Mouse (Mus musculus): ENCODE results near the gene Lce6a. TPM values are rescaled to one million over a fixed set of nuclear protein-coding genes. Genes with fewer than 3 reads are reported as not detected.

Lce6a gene
- polyA plus RNA-seq, 1 experiment, result 0.89 TPM

DNA sequence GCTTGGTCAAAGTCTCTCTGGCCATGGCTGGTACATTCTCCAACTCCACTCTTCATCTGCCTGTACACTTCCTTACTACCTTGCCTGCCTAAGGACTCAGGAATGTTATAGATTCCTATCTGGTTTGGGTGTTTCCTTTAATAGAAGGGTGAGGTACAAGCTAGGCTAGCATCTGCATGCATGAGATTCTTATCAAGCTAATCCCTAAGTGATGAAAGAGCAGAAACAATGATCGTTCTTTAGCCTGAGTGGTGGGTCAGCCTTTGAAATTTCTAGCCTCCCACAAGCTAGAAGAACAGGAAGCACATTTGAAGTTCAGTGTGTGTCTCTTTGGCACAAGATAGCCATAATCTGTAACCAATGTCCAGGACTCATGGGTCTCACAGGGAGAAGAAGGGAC, 11.7 kb downstream of the Lce6a start:
- H3K36me3 ChIP-seq (ENCODE audit: control insufficient read depth, insufficient read depth, low read length), result no peaks in the 10 kb centered on the region
- H3K4me1 ChIP-seq (ENCODE audit: control insufficient read depth, insufficient read depth, low read length), result no peaks in the 10 kb centered on the region
- H3K4me3 ChIP-seq (ENCODE audit: control insufficient read depth, low read depth, low read length), result no peak overlapping the region
- no peaks in the 10 kb centered on the region for H3K27me3 ChIP-seq (ENCODE audit: control insufficient read depth, insufficient read depth, low read length)
- TF ChIP-seq POLR2A (IDR thresholded peaks at IDR 0.05; ENCODE audit: control insufficient read depth, low read depth, low read length) (no peak), CTCF (IDR thresholded peaks at IDR 0.05; ENCODE audit: control insufficient read depth, insufficient read depth, insufficient replicate concordance, low read depth, low read length) (no peak)
- no peak overlapping the region for H3K27ac ChIP-seq (ENCODE audit: control insufficient read depth, insufficient read depth, low read depth, low read length)

DNA sequence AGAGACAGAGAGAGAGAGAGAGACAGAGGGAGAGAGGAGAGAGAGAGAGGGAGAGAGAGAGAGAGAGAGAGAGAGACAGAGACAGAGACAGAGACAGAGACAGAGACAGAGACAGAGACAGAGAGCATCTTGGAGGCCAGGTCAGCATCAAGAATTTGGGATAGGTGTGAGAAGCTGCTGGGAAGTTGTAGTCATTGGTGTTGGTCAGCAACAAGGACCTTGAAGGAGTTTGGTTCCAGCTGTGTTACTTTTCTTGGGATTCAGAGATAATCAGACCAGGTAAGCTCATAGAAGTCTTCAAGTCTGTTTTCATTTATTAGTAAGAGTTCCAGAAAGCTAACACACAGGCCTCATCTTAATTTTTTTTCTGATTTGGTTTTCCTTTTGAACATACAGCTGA, 14.1 kb downstream of the Lce6a start, which contains the start of gene 2210017I01Rik:
TSS of gene 2210017I01Rik (minus strand) at position 101 of the 400 bp plus-strand sequence.
- no peaks in the 10 kb centered on the region for H3K27me3 ChIP-seq (ENCODE audit: control insufficient read depth, insufficient read depth, low read length)
- TF ChIP-seq POLR2A (IDR thresholded peaks at IDR 0.05; ENCODE audit: control insufficient read depth, low read depth, low read length) (no peak), CTCF (IDR thresholded peaks at IDR 0.05; ENCODE audit: control insufficient read depth, insufficient read depth, insufficient replicate concordance, low read depth, low read length) (no peak)
- H3K27ac ChIP-seq (ENCODE audit: control insufficient read depth, insufficient read depth, low read depth, low read length), result no peak within 1 kb of the TSS
- H3K4me1 ChIP-seq (ENCODE audit: control insufficient read depth, insufficient read depth, low read length), result no peaks in the 10 kb centered on the region
- H3K4me3 ChIP-seq (ENCODE audit: control insufficient read depth, low read depth, low read length), result no peak within 1 kb of the TSS
- H3K36me3 ChIP-seq (ENCODE audit: control insufficient read depth, insufficient read depth, low read length), result no peaks in the 10 kb centered on the region

DNA sequence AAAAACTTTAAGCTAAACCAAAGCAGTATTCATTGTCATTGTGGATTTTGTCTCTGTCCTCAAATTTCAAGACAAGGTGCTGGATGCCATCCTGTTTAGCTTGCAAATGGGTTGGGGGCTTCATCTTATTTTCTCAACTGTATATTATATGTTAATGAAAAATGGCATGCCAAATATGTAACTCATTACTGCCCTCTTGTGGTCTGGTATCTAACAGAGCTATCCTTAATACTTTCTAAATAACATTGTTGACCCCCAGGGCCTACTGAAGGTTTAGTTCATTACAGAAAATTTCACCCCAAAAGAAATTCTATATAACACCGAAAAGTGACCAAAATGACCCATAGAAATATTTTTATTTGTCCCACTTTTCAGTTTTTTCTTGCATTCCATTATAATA, 19.3 kb downstream of the Lce6a start:
- H3K27ac ChIP-seq (ENCODE audit: control insufficient read depth, insufficient read depth, low read depth, low read length), result no peak overlapping the region
- no peaks in the 10 kb centered on the region for H3K27me3 ChIP-seq (ENCODE audit: control insufficient read depth, insufficient read depth, low read length)
- TF ChIP-seq POLR2A (IDR thresholded peaks at IDR 0.05; ENCODE audit: control insufficient read depth, low read depth, low read length) (no peak), CTCF (IDR thresholded peaks at IDR 0.05; ENCODE audit: control insufficient read depth, insufficient read depth, insufficient replicate concordance, low read depth, low read length) (no peak)
- no peaks in the 10 kb centered on the region for H3K36me3 ChIP-seq (ENCODE audit: control insufficient read depth, insufficient read depth, low read length)
- H3K4me3 ChIP-seq (ENCODE audit: control insufficient read depth, low read depth, low read length), result no peak overlapping the region
- no peaks in the 10 kb centered on the region for H3K4me1 ChIP-seq (ENCODE audit: control insufficient read depth, insufficient read depth, low read length)

DNA sequence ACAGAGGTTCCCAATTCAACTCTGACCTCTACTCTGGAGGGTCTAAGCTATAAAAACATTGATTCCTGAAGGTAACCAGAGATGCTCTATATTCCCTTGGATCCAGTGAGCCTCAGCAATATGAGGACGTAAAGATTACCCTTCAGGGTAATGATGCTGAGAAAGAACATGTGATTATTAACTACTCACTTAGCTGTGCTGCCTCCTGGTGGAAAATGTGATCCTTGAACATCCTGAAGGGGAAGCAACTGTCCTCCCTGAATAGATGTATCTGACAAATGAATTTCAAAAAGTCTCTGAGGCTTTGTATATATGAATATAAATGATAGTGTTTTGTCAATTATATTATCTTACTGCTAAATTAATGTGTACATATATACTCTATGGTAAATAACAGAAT, 21.0 kb downstream of the Lce6a start:
- no peak for TF ChIP-seq POLR2A (IDR thresholded peaks at IDR 0.05; ENCODE audit: control insufficient read depth, low read depth, low read length)
- TF ChIP-seq CTCF (IDR thresholded peaks at IDR 0.05; ENCODE audit: control insufficient read depth, insufficient read depth, insufficient replicate concordance, low read depth, low read length), result no peak

DNA sequence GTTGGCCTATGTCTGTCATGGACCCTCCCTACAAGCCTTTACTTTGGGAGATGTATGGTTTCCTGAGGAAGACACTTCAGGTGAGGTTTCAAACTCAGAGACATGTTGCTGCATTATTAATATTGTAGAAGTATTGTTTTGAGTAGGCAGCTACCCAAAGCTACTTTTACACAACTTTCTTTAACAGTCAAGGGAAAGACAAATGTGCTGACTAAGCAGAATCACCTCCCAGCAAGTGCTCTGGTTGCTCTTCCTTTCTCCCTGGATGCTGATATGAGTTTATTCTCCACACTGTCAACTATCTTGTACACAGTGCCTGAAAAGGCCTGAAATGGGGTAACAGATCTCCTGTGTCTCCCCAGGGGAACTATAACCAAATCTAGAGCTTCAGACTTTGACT, 21.5 kb downstream of the Lce6a start:
- Histone ChIP-seq H3K4me1 (ENCODE audit: control insufficient read depth, insufficient read depth, low read length) (no peaks in the 10 kb centered on the region), H3K4me3 (ENCODE audit: control insufficient read depth, low read depth, low read length) (no peak overlapping the region), H3K27ac (ENCODE audit: control insufficient read depth, insufficient read depth, low read depth, low read length) (no peak overlapping the region), H3K27me3 (ENCODE audit: control insufficient read depth, insufficient read depth, low read length) (no peaks in the 10 kb centered on the region), H3K36me3 (ENCODE audit: control insufficient read depth, insufficient read depth, low read length) (no peaks in the 10 kb centered on the region)
- TF ChIP-seq CTCF (IDR thresholded peaks at IDR 0.05; ENCODE audit: control insufficient read depth, insufficient read depth, insufficient replicate concordance, low read depth, low read length) (no peak), POLR2A (IDR thresholded peaks at IDR 0.05; ENCODE audit: control insufficient read depth, low read depth, low read length) (no peak)

More for the DNA sequence above, 21.0 kb downstream of the Lce6a start:
- H3K4me1 ChIP-seq (ENCODE audit: control insufficient read depth, insufficient read depth, low read length), result no peaks in the 10 kb centered on the region
- H3K36me3 ChIP-seq (ENCODE audit: control insufficient read depth, insufficient read depth, low read length), result no peaks in the 10 kb centered on the region
- H3K27me3 ChIP-seq (ENCODE audit: control insufficient read depth, insufficient read depth, low read length), result no peaks in the 10 kb centered on the region
- H3K27ac ChIP-seq (ENCODE audit: control insufficient read depth, insufficient read depth, low read depth, low read length), result no peak overlapping the region
- no peak overlapping the region for H3K4me3 ChIP-seq (ENCODE audit: control insufficient read depth, low read depth, low read length)

DNA sequence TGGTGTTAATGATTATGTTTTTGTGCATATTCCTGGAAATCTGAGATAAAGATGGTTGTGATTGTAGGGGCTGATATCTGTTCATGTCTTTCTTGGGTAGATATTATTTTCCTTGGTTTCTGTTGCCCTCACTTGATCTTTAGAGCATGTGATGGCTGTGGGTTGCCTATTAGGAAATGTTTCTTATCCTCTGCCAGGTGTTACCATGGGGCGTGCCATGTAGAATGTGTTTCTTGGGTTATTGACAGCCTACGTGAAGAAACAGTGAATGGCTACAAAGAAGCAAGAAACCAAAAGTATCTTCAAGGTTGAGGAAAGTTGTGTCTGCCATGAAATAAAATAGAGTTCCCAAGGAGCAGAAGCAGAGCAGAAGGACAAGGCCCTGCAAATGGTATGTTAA, 23.0 kb downstream of the Lce6a start:
- TF ChIP-seq CTCF (IDR thresholded peaks at IDR 0.05; ENCODE audit: control insufficient read depth, insufficient read depth, insufficient replicate concordance, low read depth, low read length) (no peak), POLR2A (IDR thresholded peaks at IDR 0.05; ENCODE audit: control insufficient read depth, low read depth, low read length) (no peak)
- no peaks in the 10 kb centered on the region for H3K36me3 ChIP-seq (ENCODE audit: control insufficient read depth, insufficient read depth, low read length)
- no peaks in the 10 kb centered on the region for H3K4me1 ChIP-seq (ENCODE audit: control insufficient read depth, insufficient read depth, low read length)
- H3K4me3 ChIP-seq (ENCODE audit: control insufficient read depth, low read depth, low read length), result no peak overlapping the region
- H3K27me3 ChIP-seq (ENCODE audit: control insufficient read depth, insufficient read depth, low read length), result no peaks in the 10 kb centered on the region
- H3K27ac ChIP-seq (ENCODE audit: control insufficient read depth, insufficient read depth, low read depth, low read length), result no peak overlapping the region

DNA sequence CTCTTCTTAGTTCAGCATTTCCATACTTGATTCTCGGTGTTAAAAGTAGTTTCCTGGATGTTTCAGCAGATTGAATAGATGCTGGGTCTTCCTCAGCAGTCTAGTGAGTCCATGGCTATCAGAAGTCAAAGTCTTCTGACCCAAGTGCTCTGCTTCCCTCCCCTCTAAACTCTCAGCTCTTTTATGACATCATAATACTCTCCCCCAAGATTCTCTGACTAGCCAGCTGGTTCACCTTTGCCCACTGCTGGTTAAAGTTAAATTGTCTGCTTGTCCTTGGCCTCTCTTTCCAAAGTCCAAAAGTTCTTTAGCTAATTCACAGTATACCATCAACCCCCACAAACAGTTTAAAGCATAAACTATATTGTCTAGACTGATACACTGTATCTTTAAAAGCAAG, 32.6 kb downstream of the Lce6a start, which contains the start of gene Smcp:
TSS of gene Smcp (minus strand) at position 140 of the 400 bp plus-strand sequence.
- peak within 1 kb of the TSS; percentile 88 for H3K4me3 ChIP-seq (ENCODE audit: control insufficient read depth, low read depth, low read length)
- no peaks in the 10 kb centered on the region for H3K27me3 ChIP-seq (ENCODE audit: control insufficient read depth, insufficient read depth, low read length)
- no peaks in the 10 kb centered on the region for H3K4me1 ChIP-seq (ENCODE audit: control insufficient read depth, insufficient read depth, low read length)
- H3K27ac ChIP-seq (ENCODE audit: control insufficient read depth, insufficient read depth, low read depth, low read length), result peak within 1 kb of the TSS; percentile 78
- H3K36me3 ChIP-seq (ENCODE audit: control insufficient read depth, insufficient read depth, low read length), result no peaks in the 10 kb centered on the region
- TF ChIP-seq CTCF (IDR thresholded peaks at IDR 0.05; ENCODE audit: control insufficient read depth, insufficient read depth, insufficient replicate concordance, low read depth, low read length) (no peak), POLR2A (IDR thresholded peaks at IDR 0.05; ENCODE audit: control insufficient read depth, low read depth, low read length) (no peak)

DNA sequence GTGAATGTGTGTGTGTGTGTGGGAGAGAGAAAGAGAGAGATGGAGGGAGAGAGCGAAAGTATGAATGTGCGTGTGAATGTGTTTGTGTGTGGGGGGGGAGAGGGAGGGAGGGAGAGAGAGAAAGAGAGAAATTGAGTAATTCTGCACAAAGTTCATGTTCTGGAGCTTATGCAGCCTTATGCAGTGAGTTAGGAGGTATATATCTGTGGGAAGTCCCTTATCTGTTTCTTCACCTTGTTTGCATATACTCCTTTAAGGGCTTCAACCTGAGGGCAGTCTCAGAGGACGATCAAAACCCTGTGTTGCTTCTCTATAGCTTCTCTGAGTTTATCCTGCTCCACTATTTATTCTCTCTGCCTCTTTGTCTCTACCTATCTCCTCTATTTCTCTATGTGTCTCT, 34.3 kb downstream of the Lce6a start:
- Histone ChIP-seq H3K36me3 (ENCODE audit: control insufficient read depth, insufficient read depth, low read length) (no peaks in the 10 kb centered on the region), H3K4me3 (ENCODE audit: control insufficient read depth, low read depth, low read length) (peak overlapping the region; percentile 88), H3K27me3 (ENCODE audit: control insufficient read depth, insufficient read depth, low read length) (no peaks in the 10 kb centered on the region), H3K4me1 (ENCODE audit: control insufficient read depth, insufficient read depth, low read length) (no peaks in the 10 kb centered on the region), H3K27ac (ENCODE audit: control insufficient read depth, insufficient read depth, low read depth, low read length) (peak overlapping the region; percentile 74)
- TF ChIP-seq CTCF (IDR thresholded peaks at IDR 0.05; ENCODE audit: control insufficient read depth, insufficient read depth, insufficient replicate concordance, low read depth, low read length) (no peak), POLR2A (IDR thresholded peaks at IDR 0.05; ENCODE audit: control insufficient read depth, low read depth, low read length) (no peak)

All from testis, adult 2 months (tissue).